Mouse (Mus musculus) adrenal gland, adult 18-20 months (tissue): Measurements from ENCODE around the gene Duox2. TPM values are rescaled to one million over a fixed set of nuclear protein-coding genes. Genes with fewer than 3 reads are reported as not detected.
"Not testable (repeated sequence)": the region's sequence is repeated elsewhere in the genome, so short reads cannot be mapped to it uniquely, and the experiment has no call there.

Source experiments
- DNase-seq, 2 experiments: peaks; one replicate each; pipeline ENCODE4 v3.0.0; 2021 to 2022; ENCODE audit warnings: low spot score in 2 of 2
- long read RNA-seq, 2 experiments: library from polyadenylated mRNA; stranded (forward); transcript quantifications; one replicate each; pipeline ENCODE4 v2.0.0; 2021
- total RNA-seq, 2 experiments: library from RNA; stranded (reverse); gene quantifications; 1 replicate in 1 of 2; 2 replicates in 1 of 2; pipeline ENCODE4 v1.2.3; 2021

Gene Duox2
- total RNA-seq = under 1 TPM in 1 of 2 experiments, not detected in 1; 0.13 TPM
- long read RNA-seq, experiment 1 = 0 reads
- long read RNA-seq, experiment 2 = 0 reads

DNA sequence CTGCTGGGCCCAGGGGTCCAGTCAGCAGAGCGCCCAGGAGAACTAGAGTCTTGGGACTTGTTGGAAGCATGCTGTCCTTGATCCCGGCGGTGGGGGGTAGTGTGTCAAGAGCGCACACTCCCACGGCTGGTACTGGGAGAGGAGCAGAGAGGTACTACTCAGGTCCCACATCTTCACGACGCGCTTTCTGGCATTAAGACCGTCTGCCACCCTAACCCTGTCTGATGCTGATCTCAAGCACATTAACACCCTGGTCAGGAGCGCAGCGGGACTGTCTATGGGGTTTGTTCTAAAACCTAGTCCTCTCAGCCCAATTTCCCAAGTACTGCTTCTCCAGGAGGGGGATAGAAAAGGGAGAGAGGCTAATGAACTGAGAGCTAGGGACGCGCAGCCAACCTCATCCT is at the start of gene Duox2:
Gene Duox2, minus strand, starts transcription at position 354 of the 404 bp plus-strand sequence.
- DNase-seq = no peak

DNA sequence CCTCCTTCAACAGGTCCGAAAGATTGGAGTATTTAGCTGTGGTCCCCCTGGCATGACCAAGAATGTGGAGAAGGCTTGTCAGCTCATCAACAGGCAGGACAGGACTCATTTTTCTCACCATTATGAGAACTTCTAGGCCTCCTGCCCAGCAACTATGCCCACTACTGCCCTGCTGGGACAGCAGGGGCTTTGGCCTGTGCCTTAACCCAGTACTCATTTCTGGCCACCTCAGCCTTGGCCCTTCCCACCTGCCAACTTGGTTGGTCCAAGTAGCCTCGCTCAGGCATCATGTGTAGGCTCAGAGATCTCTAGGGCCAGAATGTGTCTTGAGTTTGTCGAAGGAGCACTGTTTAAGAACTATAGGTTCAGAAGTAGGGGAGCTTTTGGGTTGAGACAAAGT is 49.0 kb upstream of the Duox2 start:
- no peak for DNase-seq

DNA sequence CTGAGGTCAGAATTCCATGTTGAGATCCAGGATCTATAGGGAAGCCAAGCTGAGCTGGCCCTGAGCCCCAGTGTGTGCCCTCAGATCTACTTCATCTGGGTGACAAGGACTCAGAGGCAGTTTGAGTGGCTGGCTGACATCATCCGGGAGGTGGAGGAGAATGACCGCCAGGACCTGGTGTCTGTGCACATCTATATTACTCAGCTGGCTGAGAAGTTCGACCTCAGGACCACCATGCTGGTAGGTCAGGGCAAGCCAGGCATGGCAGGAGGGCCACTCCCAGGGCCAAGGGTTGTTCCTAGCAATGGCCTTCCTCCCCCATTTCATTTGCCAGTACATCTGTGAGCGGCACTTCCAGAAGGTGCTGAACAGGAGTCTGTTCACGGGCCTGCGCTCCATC is 47.9 kb upstream of the Duox2 start:
- not testable (repeated sequence) for DNase-seq

DNA sequence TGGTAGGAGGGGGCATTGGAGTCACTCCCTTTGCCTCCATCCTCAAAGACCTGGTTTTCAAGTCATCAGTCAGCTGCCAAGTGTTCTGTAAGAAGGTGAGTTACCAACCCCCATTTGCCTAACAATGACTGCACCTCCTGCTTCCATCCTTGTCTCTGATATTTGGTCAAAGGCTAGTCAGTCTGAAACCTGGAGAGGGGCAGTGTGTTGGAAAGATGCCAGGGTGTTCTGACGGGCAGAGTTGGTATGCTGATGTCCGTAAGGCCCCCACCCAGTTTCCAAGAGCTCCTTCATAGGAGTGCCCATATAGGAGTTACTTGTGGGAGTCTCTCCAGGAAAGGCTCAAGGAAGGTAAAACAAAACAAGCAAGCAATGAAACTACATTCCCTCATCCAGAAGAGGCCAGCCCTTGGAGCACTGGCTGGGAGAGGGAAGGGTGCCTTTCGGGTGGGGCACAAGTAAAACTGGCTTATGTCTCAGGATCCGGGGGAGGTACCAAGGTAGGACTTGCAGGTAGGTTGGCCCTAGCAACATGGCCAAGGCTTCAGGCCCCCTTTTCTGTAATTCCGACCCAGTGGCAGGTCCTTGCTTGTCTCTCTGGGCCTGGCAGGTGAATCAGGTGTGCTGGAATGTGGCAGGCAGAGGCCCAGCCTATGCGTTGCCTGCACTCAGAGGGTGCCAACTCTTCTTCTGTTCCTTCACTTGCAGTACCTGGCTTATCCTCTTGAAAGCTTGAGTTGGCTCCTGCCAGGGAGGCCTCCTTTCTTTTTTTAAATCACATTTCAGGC is 47.1 kb upstream of the Duox2 start:
- DNase-seq = no peak

DNA sequence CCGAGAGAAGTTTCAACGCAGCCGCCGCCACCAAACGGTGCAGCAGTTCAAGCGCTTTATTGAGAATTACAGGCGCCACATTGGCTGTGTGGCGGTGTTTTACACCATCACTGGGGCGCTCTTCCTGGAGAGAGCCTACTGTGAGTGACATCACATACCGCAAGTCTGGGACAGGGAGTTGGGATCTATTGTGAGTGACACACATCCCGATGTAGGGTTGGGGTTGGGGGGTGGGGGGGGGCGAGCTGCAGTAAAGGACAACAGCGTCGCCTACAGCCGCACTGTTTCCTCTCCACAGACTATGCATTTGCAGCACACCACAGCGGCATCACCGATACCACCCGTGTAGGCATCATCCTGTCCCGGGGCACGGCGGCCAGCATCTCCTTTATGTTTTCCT is 39.0 kb upstream of the Duox2 start:
- no peak for DNase-seq

DNA sequence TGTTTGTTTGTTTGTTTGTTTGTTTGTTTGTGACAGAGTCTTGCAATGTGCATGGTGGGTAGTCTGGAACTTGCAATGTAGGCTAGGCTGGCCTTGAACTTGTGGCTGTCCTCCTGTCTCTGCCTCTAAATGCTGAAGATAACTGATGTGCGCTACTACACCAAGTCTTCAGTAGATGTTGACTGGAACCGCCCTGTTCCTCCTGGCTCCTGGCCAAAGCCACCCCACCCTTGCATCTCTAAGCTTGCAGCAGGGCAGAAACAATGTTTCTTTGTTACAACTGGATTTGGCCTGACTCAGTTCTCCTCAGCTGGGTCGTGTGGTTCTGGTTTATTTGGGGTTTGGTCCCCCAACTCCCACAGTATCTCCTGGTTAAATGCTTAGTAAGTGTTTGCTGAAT is 35.9 kb upstream of the Duox2 start:
- no peak for DNase-seq

DNA sequence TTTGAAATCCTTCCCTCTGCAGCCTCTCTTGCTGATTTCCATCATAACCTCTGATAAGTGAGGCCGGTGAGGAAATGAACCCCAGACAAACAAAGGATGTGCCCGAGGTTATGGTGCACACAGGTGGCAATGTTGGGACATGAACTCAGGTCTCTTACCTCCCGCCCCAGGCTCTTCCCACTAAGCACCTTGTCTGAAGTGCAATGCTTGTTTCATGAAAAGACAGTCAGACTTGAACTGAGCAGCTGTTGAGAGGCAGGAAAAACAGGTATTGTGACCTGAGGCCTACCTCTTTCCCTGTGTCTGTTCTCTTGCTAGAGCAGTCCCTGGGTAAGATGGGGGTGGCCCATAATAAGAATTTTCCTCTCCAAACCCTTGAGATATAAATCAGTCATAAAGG is 34.0 kb upstream of the Duox2 start:
- DNase-seq = no peak

DNA sequence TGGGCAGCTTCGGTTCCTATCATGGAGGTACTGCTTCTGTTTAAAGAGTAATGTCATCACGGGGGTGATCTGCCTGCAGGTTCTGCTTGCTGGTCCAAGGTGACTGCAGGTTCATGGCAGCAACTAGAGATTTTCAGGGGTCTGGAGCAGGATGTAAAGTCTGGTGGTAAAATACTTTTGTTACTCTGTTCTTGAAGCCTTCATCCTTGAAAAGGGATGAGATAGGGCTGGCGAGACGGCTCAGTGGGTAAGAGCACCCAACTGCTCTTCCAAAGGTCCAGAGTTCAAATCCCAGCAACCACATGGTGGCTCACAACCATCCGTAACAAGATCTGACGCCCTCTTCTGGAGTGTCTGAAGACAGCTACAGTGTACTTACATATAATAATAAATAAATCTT is 32.1 kb upstream of the Duox2 start:
- not testable (repeated sequence) for DNase-seq

DNA sequence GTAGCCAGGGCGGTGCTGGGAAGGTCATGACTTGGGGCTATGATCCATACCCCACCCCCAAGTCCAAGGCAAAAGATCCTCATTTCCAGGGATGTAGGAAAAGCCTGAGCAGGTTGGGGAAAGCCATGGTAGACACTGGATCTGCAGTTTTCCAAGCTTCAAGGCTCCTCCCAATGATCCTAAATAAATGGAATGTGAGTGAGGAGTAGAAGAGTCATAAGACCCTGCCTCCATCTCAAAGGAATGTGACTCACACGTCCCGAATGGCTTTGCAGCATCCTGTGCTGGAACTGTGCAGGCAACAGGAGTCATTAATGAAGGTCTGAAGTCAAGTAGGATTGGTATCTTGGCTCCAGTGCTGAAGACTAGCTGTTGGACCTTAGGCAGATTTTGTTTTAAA is 29.7 kb upstream of the Duox2 start:
- no peak for DNase-seq

DNA sequence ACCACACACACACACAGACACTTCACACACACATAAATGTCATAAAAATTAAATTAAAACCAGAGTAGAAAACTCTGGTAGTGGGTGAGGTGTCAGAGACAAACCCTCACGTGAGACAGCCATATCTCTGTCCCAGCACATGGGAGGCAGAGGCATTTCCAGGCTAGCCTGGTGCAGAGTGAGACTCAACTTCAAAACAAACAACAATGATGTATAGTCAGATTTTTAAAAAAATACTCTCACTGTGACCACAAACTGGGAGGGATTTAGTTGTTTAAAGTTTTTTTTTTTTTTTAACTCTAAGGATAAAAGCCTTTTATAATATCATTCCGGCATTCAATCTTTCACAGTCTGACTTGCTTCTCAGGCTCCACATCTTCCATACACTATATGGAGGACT is 27.1 kb upstream of the Duox2 start:
- no peak for DNase-seq

DNA sequence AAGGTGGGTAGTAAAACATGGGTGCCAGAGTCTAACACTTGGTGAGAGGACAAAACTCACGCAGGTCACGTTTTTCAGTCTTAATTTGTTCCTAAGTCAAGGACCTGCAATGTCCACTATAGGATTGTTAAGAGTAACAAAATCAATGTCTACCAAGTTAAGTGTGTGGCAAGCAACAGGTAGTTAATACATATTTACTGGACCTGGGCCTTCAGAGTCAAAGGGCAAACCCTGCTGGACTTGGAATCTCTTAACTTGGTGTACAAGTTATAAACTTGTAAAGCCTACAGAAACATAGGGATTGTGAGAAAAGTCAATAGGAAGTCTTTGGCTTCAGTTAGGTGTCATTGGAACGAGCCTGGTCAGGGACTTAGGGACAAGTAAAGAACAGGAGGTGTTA is 26.3 kb upstream of the Duox2 start:
- no peak for DNase-seq

DNA sequence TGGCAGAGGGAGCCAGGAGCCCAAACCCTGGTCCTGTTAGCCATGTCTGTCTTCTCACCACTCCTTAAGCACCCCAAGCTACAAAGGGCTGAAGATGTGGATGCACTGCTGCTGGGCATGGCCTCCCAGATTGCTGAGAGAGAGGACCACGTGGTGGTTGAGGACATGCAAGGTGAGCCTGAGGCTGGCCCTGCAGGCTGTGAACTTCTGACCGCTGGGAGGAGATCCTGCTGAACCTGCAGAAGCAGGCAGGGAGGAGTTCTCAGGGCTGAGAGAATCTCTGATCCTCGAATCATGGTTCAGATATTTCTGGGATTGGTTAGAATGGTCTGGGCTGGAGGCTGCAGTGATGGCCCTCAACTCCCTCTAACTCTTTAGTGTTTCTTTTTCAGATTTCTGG is 25.7 kb upstream of the Duox2 start:
- DNase-seq = no peak

DNA sequence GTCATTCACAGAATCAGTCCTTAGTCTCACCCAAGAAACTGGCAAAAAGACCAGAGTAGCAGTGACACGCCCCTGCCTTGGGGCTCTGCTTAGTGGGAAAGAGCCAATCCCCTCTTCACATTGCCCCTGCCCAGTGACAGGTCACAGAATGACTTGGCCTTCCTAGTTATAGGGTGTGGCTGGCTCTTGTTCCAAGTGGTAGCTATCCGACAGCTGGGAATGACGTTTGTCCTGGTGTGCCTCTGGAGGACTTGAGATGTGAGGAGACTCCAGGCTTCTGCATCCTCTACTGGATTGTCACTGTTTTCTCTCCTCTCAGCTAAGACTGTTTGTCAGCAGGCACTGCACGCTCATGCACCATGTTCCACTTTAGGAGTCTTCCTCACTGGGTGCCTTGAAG is 19.1 kb upstream of the Duox2 start:
- DNase-seq = no peak

DNA sequence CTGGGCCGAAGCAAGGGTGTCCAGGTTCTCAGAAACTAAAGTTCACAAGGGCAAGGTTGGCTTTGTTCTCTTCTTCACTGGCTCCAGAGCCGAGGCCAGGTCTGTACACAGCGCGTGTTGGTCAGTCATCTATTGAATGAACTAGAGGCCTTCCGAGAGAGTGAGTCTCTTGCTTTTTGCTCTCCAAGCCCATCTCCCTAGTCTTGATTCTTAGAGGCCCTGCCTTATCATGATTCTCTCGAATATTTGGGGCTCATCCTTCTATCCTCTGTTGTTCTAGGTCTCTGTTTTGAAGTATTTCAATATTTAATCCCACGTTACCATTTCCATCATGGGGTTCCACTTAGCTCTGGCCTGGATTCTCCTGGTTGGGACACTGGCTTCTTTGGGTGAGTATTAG is 17.1 kb upstream of the Duox2 start, which contains the start of gene Duox1:
Gene Duox1, plus strand, starts transcription at position 301 of the 400 bp plus-strand sequence.
- no peak for DNase-seq

DNA sequence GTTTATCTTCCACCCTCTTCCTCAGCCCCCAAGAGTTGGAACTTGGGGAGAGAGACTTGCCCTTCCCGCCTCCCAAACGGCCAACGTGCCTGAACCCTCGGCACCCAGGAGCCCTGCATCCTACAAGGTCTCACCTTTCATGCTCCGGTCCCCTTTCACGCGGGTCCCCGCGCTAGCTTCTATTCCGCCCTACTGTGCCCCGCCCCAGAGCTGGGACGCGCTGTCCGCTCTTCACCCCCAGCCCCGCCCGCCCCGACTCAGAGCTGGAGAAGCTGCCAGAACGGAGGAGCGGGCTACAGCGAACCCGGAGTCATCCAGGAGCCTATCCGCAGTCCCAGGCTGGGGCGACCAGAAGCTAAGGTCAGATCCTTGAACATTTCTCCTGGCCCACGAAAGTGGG is 15.3 kb upstream of the Duox2 start, which contains the start of gene Duoxa1:
Gene Duoxa1, minus strand, starts transcription at position 195 of the 400 bp plus-strand sequence.
- no peak for DNase-seq

DNA sequence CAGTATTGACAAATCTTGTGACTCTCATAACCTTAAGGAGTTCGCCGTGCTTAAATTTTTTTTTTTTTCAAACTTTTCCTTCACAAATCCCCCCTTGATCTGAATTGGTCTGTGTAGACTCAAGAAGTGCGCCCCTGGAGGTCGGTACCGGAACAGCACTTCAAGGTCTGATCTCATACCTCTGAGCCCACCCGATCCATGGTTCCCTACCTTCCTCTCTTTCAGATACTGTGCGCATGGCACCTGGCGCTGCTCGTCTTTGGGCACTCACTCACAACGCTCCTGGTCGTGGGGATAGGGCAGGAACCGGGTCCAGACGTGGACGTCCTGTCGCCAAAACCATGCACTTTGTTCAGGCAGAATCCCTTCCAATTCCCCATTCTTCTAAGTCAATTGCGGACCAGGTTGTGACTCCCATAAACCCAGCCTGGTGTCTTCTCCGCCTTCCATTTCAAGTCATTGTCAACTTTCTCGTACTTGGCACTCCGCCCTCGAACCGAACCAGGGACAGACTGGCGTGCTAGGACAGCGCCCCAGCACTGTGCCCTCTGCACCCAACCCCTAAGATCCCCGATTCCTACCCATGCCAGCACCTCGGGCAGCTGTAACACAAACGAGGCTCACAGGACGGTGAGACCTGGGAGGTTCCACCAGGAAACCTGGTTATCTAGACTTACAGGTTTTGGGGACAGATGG is 14.6 kb upstream of the Duox2 start:
- peak; percentile 38 to 62 for DNase-seq

DNA sequence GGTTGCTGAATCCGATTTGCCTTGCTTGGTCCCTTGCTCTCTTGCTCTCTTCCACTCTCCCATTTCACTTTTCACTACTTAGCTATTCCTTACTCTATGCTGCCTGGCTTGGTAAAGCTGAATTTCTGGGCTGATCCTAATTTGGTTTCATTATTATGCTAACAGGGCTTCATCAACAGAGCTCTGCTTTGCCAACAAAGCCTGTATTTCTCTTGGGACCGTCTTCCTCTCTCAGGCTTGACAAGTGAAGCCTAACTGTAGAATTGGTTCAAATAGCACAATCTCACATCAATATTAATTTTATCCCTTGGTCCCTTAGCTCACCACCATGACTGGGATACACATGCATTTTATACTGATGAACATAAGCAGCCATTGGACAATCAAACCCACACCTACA is 13.3 kb upstream of the Duox2 start:
- no peak for DNase-seq

DNA sequence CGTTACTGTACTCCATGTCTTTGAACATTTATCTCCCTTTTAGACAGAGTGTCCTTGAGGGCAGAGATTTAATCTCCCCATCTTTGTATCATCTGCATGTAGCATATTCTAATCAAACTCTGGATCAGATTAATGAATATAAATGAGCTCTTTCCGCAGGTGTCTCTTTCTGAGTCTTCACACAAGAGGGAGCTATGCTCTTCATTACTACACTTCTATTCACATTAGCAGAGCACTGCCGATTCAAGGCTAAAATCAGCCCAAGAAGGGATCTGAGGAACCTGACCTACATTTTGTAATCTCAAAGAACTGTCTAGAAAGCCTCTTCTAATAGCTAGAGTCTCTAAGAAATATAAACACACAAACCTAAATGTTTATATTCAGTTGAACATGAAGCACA is 11.4 kb upstream of the Duox2 start:
- DNase-seq = no peak

DNA sequence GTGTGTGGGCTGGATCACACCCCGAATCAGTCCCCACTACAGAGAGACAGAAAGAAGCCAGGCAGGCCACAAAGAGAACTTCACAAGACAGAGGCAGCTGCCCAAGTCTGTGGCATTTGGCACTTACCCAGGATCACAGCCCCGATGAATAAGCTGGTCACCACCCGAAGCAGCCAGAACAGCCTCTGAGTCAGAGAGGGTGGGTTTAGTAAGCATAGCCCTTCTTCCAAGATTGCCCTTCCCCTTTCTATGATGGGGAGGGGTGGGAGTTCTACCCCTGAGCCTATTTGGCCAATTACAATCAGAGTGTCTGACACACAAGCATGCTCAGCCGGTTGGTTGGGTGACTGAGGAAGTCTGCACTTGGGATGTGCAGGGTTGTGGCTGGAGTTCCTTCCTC is 7.9 kb upstream of the Duox2 start:
- DNase-seq = peak in 1 of 2 experiments; percentile 37

DNA sequence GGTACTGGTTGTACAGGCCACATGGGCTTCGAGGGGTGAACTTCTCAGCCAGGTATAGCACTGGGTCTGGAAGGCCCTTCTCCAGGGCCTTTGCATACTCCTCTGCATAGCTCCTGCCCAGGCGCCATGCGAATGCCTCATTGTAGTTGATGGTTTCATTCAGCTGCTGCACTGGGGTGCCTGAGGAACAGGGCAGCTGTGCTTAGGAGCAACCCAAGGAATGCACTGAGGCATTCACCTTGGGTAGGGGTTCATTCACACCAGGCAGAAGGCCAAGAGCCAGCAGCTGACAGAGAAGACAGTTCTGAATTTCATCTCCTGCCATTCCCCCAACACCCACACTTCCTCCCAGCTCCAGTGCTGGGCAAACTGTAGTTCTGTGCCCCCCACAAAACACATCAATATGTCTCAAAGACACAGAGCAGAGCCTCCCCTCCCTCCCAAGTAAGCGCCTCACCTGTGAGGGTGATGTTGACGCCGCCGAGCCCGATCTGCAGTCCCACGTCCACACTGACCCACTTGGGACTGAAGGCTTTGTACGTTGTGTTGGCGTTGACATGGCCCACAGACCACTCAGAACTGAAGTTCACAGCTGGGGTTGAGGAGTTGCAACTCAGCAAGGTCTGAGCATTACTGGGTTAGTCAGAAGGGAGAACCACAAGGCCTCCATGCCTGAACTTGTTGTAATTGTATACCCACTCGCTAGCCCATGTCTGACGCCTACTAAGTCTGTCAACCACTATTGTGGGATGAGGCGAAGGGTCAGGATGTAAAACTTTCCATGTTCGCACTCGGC is 7.0 kb upstream of the Duox2 start:
- no peak for DNase-seq

DNA sequence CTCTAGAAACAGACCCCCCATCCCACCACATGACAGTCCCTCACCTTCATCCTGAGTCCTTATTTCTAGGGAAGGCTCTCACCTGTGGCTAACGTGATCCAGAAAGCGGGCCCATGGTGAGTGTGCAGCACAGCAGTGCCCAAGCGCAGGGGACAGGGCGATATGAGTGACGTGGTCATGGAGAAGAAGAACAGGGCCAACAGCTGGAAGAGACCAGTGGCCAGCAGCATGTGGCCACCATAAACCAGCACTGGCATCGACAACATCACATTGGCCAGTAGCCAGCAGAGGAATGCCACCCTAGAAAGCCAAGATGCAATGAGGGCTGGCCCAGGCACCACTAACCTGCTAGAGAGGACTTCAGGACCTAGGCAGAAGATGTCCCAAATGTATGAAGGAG is 6.3 kb upstream of the Duox2 start:
- DNase-seq = no peak
